Mouse (Mus musculus): Measurements from ENCODE around the gene Hoxb7. TPM values are rescaled to one million over a fixed set of nuclear protein-coding genes. Genes with fewer than 3 reads are reported as not detected.

Hoxb7 gene
- polyA plus RNA-seq (2012; rRNA removed), result 0.05 and 0.14 TPM in 2 replicates

DNA sequence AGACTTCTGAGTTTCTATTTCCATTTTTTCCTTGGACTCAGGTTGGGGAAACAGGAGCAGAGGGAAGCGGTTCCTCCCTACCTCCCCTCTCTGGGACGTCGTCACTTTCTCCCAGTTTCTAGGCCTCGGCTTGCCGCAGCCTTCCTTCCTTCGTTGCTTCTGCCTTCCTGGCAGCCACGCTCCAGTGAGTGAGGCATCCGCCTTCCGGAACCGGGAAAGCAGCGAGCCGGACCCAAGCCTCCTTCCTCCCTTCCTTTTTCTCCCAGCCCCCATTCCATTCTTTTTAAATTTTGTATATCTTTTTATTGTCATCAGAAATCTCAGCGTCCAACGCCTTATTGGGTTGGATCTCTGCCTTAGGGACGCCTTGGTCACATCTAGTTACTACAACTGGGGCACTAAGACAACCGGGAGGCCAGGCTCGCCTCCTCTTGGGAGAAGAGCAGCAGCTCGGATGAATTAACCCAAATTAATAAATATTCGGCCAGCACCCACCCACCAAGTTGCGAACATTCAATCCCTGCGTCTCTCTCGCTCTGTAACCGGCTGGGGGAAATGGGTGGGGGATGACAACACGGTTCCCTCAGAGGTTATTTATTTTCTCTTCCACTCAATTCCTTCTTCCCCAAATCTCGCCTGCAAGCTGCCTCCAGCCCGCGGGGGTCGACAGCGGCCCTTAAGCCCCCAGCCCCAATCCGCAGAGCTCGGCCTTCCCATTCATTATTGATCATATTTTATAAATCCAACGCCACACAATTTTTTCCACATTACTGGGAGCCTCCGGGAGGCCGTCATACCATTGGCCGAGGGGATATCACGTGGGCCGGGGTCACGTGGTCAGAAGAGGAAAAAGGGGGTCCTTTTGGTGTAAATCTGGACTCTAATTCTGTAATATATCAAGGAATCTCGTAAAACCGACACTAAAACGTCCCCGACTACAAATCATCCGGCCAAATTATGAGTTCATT is at the start of gene Hoxb7:
Gene Hoxb7, plus strand, starts transcription at position 853 of the 968 bp plus-strand sequence.

DNA sequence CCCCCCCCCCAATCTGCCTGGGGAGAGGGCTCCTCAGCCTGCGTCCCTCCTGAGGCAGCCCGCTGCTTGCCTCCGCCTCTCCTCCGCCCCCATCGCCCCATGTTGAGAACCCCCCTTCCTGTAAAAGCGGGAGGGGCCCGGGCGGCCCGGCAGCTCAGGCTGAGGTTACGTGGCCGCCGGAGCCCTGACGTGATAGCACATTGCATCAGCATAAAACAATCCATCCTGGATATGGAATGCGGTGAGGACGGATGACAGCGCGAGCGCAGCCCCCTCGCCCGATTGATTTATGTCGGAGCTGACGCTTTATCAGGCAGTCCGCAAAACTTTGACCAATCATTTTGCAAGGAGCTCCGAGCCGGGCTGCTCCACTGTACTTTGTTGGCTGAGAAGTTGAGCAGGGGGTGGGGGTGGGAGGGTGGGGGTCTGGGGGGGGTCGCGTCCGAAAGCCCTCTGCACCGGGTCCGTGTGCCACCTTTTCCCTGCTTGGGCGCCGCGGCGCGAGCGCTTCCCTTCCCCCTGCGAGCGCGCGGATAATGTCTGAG is 15.4 kb upstream of the Hoxb7 start, which contains the start of gene Hoxb9:
Gene Hoxb9, plus strand, starts transcription at position 462 of the 545 bp plus-strand sequence.

DNA sequence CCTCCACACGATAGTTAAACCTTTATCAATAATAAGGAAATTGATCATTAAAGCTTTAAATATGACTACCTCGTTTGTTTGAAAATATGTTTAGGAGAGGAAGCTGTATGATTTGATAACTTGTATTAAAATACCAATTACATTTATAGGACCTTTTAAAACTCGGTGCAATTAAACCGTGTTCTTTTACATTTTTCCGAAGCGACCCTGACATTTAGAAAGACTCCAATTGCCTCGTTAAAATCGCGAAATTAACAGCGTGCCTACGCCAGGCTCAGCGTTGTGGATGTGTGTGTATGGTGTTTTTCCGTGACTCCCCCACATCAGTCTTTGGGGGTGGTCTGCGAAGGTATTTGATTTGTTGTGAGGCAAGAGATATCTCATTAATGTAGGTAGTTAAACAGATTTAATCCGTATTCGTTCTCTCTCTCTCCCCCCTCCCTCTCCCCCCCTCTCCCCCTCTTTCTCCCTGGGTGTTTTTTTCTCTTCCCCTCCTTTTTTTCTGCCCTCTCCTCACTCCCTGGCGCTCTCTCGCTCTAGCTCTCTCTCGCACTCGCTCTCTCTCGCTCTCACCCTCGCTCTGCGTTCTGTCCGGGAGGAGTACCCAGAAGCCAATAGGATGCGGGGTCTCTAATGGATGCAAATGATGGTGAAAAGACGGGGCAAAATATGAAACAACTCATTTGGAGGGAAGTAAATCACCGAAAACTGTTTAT is 4.4 kb upstream of the Hoxb7 start, which contains the start of gene Hoxb8:
Gene Hoxb8, plus strand, starts transcription at position 51 of the 716 bp plus-strand sequence.

GRCm38 (mm10) chr11:96291681-96292564 is 5.5 kb downstream of the Hoxb7 start, which contains the start of gene Hoxb6:
TSS of gene Hoxb6 (plus strand) at chr11:96292476.

DNA sequence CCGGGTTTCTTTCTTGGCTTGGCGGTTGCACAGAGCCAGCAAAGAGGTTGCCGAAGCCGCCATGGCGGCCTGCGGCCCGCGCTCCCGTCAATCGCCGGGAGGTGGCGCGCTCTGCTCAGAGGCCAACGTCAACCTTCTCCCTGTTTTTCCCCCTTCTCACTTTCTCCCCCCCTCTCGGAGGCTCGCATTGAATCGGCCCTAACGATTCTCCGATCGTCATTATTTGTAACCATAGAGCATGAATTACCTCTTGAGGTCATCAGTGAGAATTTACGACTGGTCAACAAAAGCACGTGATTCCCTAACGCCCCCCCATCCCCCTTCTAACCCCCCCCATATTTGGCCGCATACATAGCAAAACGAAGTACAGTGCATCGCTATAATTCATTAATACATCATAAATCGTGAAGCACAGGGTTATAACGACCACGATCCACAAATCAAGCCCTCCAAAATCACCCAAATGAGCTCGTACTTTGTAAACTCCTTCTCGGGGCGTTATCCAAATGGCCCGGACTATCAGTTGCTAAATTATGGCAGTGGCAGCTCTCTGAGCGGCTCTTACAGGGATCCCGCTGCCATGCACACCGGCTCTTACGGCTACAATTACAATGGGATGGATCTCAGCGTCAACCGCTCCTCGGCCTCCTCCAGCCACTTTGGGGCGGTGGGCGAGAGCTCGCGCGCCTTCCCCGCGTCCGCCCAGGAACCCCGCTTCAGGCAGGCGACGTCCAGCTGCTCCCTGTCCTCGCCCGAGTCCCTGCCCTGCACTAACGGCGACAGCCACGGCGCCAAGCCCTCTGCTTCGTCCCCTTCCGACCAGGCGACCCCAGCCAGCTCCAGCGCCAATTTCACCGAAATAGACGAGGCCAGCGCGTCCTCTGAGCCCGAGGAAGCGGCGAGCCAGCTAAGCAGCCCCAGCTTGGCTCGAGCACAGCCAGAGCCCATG is 17.0 kb downstream of the Hoxb7 start, which contains the start of gene Hoxb5:
Gene Hoxb5, plus strand, starts transcription at position 186 of the 949 bp plus-strand sequence.

DNA sequence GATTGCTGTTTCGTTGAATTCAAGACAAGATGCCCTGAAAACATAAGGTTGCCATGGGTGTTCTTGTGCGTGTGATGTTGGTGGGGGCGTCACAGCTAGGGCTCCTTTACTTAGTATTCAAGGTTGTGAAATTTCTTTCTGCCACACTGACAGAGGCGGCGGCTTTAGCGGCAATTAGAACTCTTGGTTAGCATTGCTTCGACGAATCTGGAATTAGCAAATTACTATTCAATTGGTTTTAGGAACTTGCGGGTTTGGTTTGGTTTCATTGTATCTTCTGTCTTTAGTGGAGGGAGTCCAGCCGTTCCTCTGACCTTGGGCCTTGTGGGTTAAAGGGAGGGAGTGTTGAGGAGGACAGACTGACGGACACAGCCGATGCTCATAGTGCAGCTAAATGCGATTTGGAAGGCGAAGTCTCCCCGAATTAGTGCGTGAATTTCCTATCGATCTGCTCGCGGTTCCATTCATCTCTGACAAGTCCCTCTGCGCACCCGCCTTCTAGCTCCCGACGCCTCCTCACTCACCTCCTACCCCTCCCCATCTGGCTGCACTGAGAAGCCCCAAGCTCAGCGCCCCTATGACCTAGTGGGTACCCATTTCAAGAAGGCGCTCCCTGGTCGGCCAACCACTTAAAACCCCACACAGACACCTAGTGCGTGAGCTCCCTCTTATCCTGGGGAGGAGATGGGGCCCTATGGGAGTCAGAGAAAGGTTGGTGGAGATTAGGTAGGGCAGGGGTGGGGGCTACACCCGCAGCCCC is 31.4 kb downstream of the Hoxb7 start, which contains the start of gene Hoxb4:
Gene Hoxb4, plus strand, starts transcription at position 660 of the 760 bp plus-strand sequence.

GRCm38 (mm10) chr11:96323154-96323553 is 36.7 kb downstream of the Hoxb7 start, which contains the start of gene Hoxb3:
TSS of gene Hoxb3 (plus strand) at chr11:96323326.

Other genes with a start within 250 kb of the Hoxb7 start
- 15.3 and 17.9 TPM in 2 replicates for gene Ube2z, start 221.2 kb upstream of the Hoxb7 start, polyA plus RNA-seq (2012; rRNA removed)
- gene Atp5g1, start 211.0 kb upstream of the Hoxb7 start, polyA plus RNA-seq (2012; rRNA removed), result 191 and 226 TPM in 2 replicates
- gene Calcoco2, start 174.7 kb upstream of the Hoxb7 start, polyA plus RNA-seq (2012; rRNA removed), result not detected in 2 replicates
- not detected in 2 replicates for gene Ttll6, start 152.8 kb upstream of the Hoxb7 start, polyA plus RNA-seq (2012; rRNA removed)
- not detected in 2 replicates for gene Hoxb13, start 92.3 kb upstream of the Hoxb7 start, polyA plus RNA-seq (2012; rRNA removed)
- 0.02 and 0.11 TPM in 2 replicates for gene Hoxb9, start 15.2 kb upstream of the Hoxb7 start, polyA plus RNA-seq (2012; rRNA removed)
- gene Hoxb8, start 4.7 kb upstream of the Hoxb7 start, polyA plus RNA-seq (2012; rRNA removed), result 0.02 and 0.10 TPM in 2 replicates
- 0.17 TPM in 1 of 2 replicates, not detected in the other for gene Hoxb6, start 5.9 kb downstream of the Hoxb7 start, polyA plus RNA-seq (2012; rRNA removed)
- 0.17 and 0.21 TPM in 2 replicates for gene Hoxb5, start 16.7 kb downstream of the Hoxb7 start, polyA plus RNA-seq (2012; rRNA removed)
- gene Hoxb4, start 31.6 kb downstream of the Hoxb7 start, polyA plus RNA-seq (2012; rRNA removed), result 0.55 and 0.64 TPM in 2 replicates
- 0.35 and 0.59 TPM in 2 replicates for gene Hoxb3, start 36.7 kb downstream of the Hoxb7 start, polyA plus RNA-seq (2012; rRNA removed)
- gene Hoxb2, start 63.9 kb downstream of the Hoxb7 start, polyA plus RNA-seq (2012; rRNA removed), result 1.0 and 1.3 TPM in 2 replicates
- 0.01 TPM in 1 of 2 replicates, not detected in the other for gene Hoxb1, start 79.1 kb downstream of the Hoxb7 start, polyA plus RNA-seq (2012; rRNA removed)
- 0.08 and 0.13 TPM in 2 replicates for gene Skap1, start 178.0 kb downstream of the Hoxb7 start, polyA plus RNA-seq (2012; rRNA removed)